Mouse (Mus musculus) liver, embryonic 14.5 days (tissue): Measurements from ENCODE around the gene Naa25. TPM values are rescaled to one million over a fixed set of nuclear protein-coding genes. Genes with fewer than 3 reads are reported as not detected.

Experiments
- ATAC-seq: fragments of 200-750 bp; cut with Nextera tagmentation; 2 replicates; pipeline ENCODE4 v1.8.0; 2017; ENCODE audit warnings: moderate number of reproducible peaks, mild to moderate bottlenecking, moderate library complexity; ENCODE audit not compliant: insufficient read depth
- DNase-seq, 3 experiments: peaks; one replicate each; pipeline ENCODE4 v3.0.0-alpha.2; 2012 to 2013; ENCODE audit warnings: low read depth in 3 of 3, low spot score in 3 of 3
- H3K27ac ChIP-seq: fragments of 300-500 bp; sonication (generic); 2 replicates; pipeline ENCODE4 v1.5.1; 2014; ENCODE audit warnings: moderate library complexity, mild to moderate bottlenecking, control low read depth, inconsistent platforms
- H3K27me3 ChIP-seq: fragments of 300-500 bp; sonication (generic); 2 replicates; pipeline ENCODE4 v1.6.1; 2014; ENCODE audit warnings: mild to moderate bottlenecking, low read length, moderate library complexity; ENCODE audit not compliant: control insufficient read depth, insufficient read depth
- H3K36me3 ChIP-seq: fragments of 300-500 bp; sonication (generic); replicated peaks from 2 replicates; pipeline ENCODE4 v1.6.1; 2014; ENCODE audit warnings: low read depth; ENCODE audit not compliant: control insufficient read depth, insufficient read depth
- H3K4me1 ChIP-seq, 2 experiments: fragments of 200-500 bp in 1 of 2; fragments of 300-500 bp in 1 of 2; sonication (generic) in 1 of 2; replicated peaks; 2 replicates each; pipeline ENCODE4 v1.6.1; 2012 to 2014; ENCODE audit warnings: antibody characterized with exemption in 1 of 2, inconsistent platforms in 1 of 2, low read length in 1 of 2; ENCODE audit not compliant: control insufficient read depth in 2 of 2, insufficient read depth in 2 of 2
- H3K4me2 ChIP-seq: fragments of 300-500 bp; sonication (generic); 2 replicates; pipeline ENCODE4 v1.6.1; 2014; ENCODE audit warnings: low read depth, mild to moderate bottlenecking, control low read depth, moderate library complexity
- H3K4me3 ChIP-seq, 2 experiments: fragments of 200-500 bp in 1 of 2; fragments of 300-500 bp in 1 of 2; sonication (generic) in 1 of 2; 2 replicates each; pipeline ENCODE4 v1.5.1; 2012 to 2014; ENCODE audit warnings: low read depth in 2 of 2, low read length in 2 of 2, mild to moderate bottlenecking in 2 of 2, control low read depth in 1 of 2, inconsistent platforms in 1 of 2, moderate library complexity in 1 of 2; ENCODE audit not compliant: insufficient read depth in 1 of 2
- H3K9ac ChIP-seq: fragments of 300-500 bp; sonication (generic); replicated peaks from 2 replicates; pipeline ENCODE4 v1.6.1; 2014; ENCODE audit warnings: mild to moderate bottlenecking, control low read depth, moderate library complexity
- H3K9me3 ChIP-seq: fragments of 300-500 bp; sonication (generic); 2 replicates; pipeline ENCODE4 v1.6.1; 2016; ENCODE audit warnings: low read length, mixed read lengths; ENCODE audit not compliant: control insufficient read depth
- CTCF ChIP-seq: IDR thresholded peaks from 2 replicates; pipeline ENCODE4 v1.5.1; 2016; ENCODE audit warnings: antibody characterized with exemption, low read depth, control low read depth
- EP300 ChIP-seq: IDR thresholded peaks from 2 replicates; pipeline ENCODE4 v1.6.1; 2016; ENCODE audit warnings: antibody characterized with exemption, low read depth
- WGBS: fragments of 180-500 bp; shearing (Covaris S2); extraction: QIAGEN DNeasy Blood & Tissue Kit; methylation state at CpG from one replicate; pipeline ENCODE4 v1.1.7; 2014; ENCODE audit not compliant: insufficient replicate concordance; 5-methylcytosine and 5-hydroxymethylcytosine counted together
- polyA plus RNA-seq, 2 experiments: library from polyadenylated mRNA; depleted of rRNA in 1 of 2; stranded (reverse) in 1 of 2; unstranded in 1 of 2; fragments of >200 nt; fragmentation: Nextera tagmentation in 1 of 2; extraction: Ambion mirVana in 1 of 2; gene quantifications; 2 replicates each; pipeline versions ENCODE4 v1.2.1 to v1.2.3; 2012 to 2014

Naa25 gene
- polyA plus RNA-seq (2012; rRNA removed) (6.2 and 8.8 TPM in 2 replicates), polyA plus RNA-seq (2014; fragmentation: Nextera tagmentation; extraction: Ambion mirVana) (18.5 and 23.6 TPM in 2 replicates)

DNA sequence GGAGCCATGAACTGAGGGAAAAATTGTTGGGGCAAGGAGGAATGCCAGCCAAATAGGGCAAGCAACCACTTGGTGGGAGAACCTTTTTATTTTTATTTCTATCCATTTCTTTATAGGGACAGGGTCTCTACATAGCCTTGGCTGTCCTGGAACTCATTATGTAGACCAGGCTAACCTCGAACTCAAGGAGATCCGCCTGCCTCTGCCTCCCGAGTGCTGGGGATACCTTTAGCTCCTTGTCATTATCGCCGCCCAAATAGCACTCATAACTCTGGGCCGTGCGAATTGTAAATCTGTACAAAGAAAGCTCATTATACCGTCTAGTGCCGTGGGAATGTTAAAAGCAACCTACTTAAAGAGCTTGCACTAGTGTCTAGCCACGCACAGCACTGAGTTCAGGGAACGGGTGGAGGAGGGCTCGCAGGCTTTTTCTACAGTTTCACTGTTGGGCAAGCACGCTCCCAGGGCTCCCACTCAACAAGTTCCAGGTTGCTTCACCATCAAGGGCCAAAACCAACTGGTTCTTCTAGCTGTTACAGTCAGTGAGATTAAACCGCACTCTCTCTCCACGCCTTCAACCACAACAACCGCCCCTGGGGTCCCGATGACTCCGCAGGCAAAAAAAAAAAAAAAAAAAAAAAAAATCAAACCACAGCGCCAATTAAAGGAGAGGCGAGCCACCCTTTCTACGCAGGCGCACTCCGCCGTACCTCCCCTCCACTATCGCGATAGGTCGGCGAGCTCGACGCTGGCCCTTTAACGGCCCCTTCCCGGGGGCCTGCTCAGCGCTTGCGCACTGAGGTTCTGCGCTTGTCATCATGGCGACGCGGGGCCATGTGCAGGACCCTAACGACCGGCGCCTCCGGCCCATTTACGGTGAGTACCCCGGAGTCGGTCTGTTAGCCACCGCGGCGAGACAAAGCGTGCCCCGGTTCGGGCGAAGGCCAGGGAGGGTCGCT, at the start of gene Naa25:
Naa25 (plus strand) TSS at position 750 of the 959 bp plus-strand sequence.
- DNase-seq (peak; percentile 91 to 95 (median 93)), ATAC-seq (peak; percentile 92)
- no peaks in the 10 kb centered on the region; the same call in 1 of the 2 replicates for H3K36me3 ChIP-seq
- TF ChIP-seq CTCF: no peak
- TF ChIP-seq EP300: peak; percentile 44; the same call in 1 of the 2 replicates
- peak within 1 kb of the TSS; percentile 98 for H3K4me2 ChIP-seq
- peak within 1 kb of the TSS; percentile 76 to 89 for H3K4me3 ChIP-seq
- 6% methylated on average over 53 of the region's 53 CpGs for WGBS
- peaks cover 26 to 31% of the 10 kb centered on the region in 2 experiments for H3K4me1 ChIP-seq
- H3K9me3 ChIP-seq: no peaks in the 10 kb centered on the region; the same call in 1 of the 2 replicates
- H3K9ac ChIP-seq: peak within 1 kb of the TSS; percentile 83
- H3K27ac ChIP-seq: peak within 1 kb of the TSS; percentile 95
- no peaks in the 10 kb centered on the region for H3K27me3 ChIP-seq

- Histone ChIP-seq H3K4me2 (no peak overlapping the region), H3K4me1 (no peaks in the 10 kb centered on the region), H3K27me3 (no peaks in the 10 kb centered on the region), H3K9ac (no peak overlapping the region), H3K9me3 (no peaks in the 10 kb centered on the region), H3K27ac (no peak overlapping the region), H3K4me3 (no peak overlapping the region), H3K36me3 (peaks cover 100% of the 10 kb centered on the region)
- DNase-seq (no peak), ATAC-seq (no peak)
- 75% methylated on average over 9 of the region's 9 CpGs for WGBS
- no peak for TF ChIP-seq CTCF
- TF ChIP-seq EP300: no peak
Observed at GRCm38 (mm10) chr5:121359229-121359628, 38.5 kb upstream of the Naa25 start.

GRCm38 (mm10) chr5:121361696-121362095, 36.0 kb upstream of the Naa25 start:
- no peak overlapping the region for H3K27ac ChIP-seq
- H3K4me2 ChIP-seq: no peak overlapping the region
- H3K9me3 ChIP-seq: no peaks in the 10 kb centered on the region
- TF ChIP-seq EP300 (no peak), CTCF (no peak)
- no peaks in the 10 kb centered on the region for H3K4me1 ChIP-seq
- no peak for DNase-seq
- no peak for ATAC-seq
- H3K9ac ChIP-seq: no peak overlapping the region
- WGBS: 83% methylated on average over 5 of the region's 5 CpGs
- no peak overlapping the region for H3K4me3 ChIP-seq
- peaks cover 100% of the 10 kb centered on the region for H3K36me3 ChIP-seq
- H3K27me3 ChIP-seq: no peaks in the 10 kb centered on the region

DNA sequence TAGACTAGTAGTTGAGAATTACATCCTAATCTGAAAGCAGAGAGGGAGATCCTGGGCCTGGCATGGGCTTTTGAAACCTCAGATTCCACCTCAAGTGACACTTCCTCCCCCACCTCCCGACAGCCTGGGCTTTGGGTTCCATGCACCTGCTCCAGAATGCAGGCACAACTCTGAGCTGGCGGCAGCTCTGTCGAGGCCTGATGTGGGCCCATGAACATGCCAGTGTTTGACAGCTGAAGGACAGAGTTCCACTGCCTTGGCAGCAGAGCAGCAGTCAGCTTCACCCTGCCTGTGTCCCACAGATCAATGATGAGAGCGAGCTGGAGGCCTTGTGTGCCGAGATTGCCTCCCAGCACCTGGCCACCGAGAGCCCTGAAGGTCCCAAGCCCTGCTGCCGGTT, 34.3 kb upstream of the Naa25 start:
- TF ChIP-seq EP300 (no peak), CTCF (no peak)
- Histone ChIP-seq H3K4me3 (no peak overlapping the region), H3K4me1 (no peaks in the 10 kb centered on the region), H3K27ac (no peak overlapping the region), H3K9ac (no peak overlapping the region), H3K27me3 (no peaks in the 10 kb centered on the region), H3K4me2 (no peak overlapping the region), H3K36me3 (peaks cover 100% of the 10 kb centered on the region), H3K9me3 (no peaks in the 10 kb centered on the region)
- DNase-seq (no peak), ATAC-seq (no peak)
- 82% methylated on average over 7 of the region's 7 CpGs for WGBS
